Mouse (Mus musculus) midbrain, postnatal 0 days (tissue): Measurements from ENCODE around the gene Nrsn2. TPM values are rescaled to one million over a fixed set of nuclear protein-coding genes. Genes with fewer than 3 reads are reported as not detected.

Experiments used
- ATAC-seq: fragments of 200-750 bp; cut with Nextera tagmentation; 2 replicates; pipeline ENCODE4 v1.8.0; 2017; ENCODE audit warnings: moderate number of reproducible peaks, mild to moderate bottlenecking, moderate TSS enrichment, moderate library complexity; ENCODE audit not compliant: low FRiP score
- DNase-seq: peaks from one replicate; pipeline ENCODE4 v3.0.0-alpha.2; 2015; ENCODE audit warnings: low spot score
- H3K27ac ChIP-seq: fragments of 300-500 bp; sonication (generic); 2 replicates; pipeline ENCODE4 v1.5.1; 2014; ENCODE audit warnings: low read depth, mild to moderate bottlenecking, low read length, mixed read lengths
- H3K27me3 ChIP-seq: fragments of 300-500 bp; sonication (generic); 2 replicates; pipeline ENCODE4 v1.6.1; 2014; ENCODE audit warnings: low read length, control low read depth, mixed read lengths; ENCODE audit not compliant: insufficient read depth
- H3K36me3 ChIP-seq: fragments of 300-500 bp; sonication (generic); 2 replicates; pipeline ENCODE4 v1.6.1; 2014; ENCODE audit warnings: low read length, control low read depth, mixed read lengths; ENCODE audit not compliant: insufficient read depth
- H3K4me1 ChIP-seq: fragments of 300-500 bp; sonication (generic); 2 replicates; pipeline ENCODE4 v1.6.1; 2014; ENCODE audit warnings: mild to moderate bottlenecking, control low read depth, antibody characterized with exemption, low read length, mixed read lengths; ENCODE audit not compliant: insufficient read depth
- H3K4me2 ChIP-seq: fragments of 300-500 bp; sonication (generic); 2 replicates; pipeline ENCODE4 v1.6.1; 2014; ENCODE audit warnings: low read depth, mild to moderate bottlenecking, low read length, mixed read lengths; ENCODE audit not compliant: poor library complexity, severe bottlenecking
- H3K4me3 ChIP-seq: fragments of 300-500 bp; sonication (generic); 2 replicates; pipeline ENCODE4 v1.5.1; 2014; ENCODE audit warnings: low read depth, mild to moderate bottlenecking, low read length, moderate library complexity
- H3K9ac ChIP-seq: fragments of 300-500 bp; sonication (generic); replicated peaks from 2 replicates; pipeline ENCODE4 v1.6.1; 2014; ENCODE audit warnings: mild to moderate bottlenecking, low read length, moderate library complexity, mixed read lengths; ENCODE audit not compliant: poor library complexity, severe bottlenecking
- H3K9me3 ChIP-seq: fragments of 300-500 bp; sonication (generic); 2 replicates; pipeline ENCODE4 v1.6.1; 2016; ENCODE audit warnings: low read length, control low read depth
- CTCF ChIP-seq: IDR thresholded peaks from 2 replicates; pipeline ENCODE4 v1.5.1; 2016; ENCODE audit warnings: antibody characterized with exemption, mild to moderate bottlenecking
- WGBS: fragments of 180-500 bp; shearing (Covaris S2); extraction: QIAGEN DNeasy Blood & Tissue Kit; methylation state at CpG from one replicate; pipeline ENCODE4 v1.1.7; 2014; 5-methylcytosine and 5-hydroxymethylcytosine counted together
- polyA plus RNA-seq: library from polyadenylated mRNA; unstranded; fragments of >200 nt; fragmentation: Nextera tagmentation; extraction: Ambion mirVana; gene quantifications from 2 replicates; pipeline ENCODE4 v1.2.1, GENCODE M21; 2015
- total RNA-seq: library from RNA; depleted of rRNA; stranded (reverse); fragments of >200 nt; gene quantifications from 2 replicates; pipeline ENCODE4 v1.2.3, GENCODE M21; 2014

Gene Nrsn2
- total and polyA plus RNA-seq, 2 experiments from 2014 or later, result 80.2 to 103 TPM

DNA sequence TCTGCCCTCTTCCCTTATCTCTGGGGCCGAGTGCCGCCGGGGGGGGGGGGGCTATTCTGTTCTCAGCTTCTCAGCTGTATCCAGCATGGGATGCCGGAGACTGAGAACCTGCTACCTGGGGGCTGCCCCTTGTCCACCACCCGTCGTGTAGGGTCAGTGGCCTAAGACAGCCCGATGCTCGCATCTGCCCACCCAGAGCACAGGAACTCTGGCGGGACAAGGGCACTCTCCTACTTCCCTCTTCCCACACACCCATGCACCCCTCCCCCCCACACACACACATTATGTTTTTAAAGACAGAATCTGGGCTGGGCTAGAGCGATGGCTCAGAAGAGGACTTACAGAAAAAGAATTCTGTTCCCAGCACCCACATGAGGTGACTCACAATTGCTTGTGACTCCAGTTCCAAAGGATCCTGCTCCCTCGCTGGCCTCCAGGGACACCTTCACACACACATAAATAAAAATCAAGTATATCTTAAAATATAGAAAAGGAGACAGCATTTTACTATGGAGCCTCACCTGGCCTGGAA, 41.1 kb downstream of the Nrsn2 start:
- no peaks in the 10 kb centered on the region for H3K9me3 ChIP-seq
- H3K4me1 ChIP-seq, result peaks cover 9% of the 10 kb centered on the region
- DNase-seq (no peak), ATAC-seq (no peak)
- no peak overlapping the region for H3K4me3 ChIP-seq
- 53% methylated on average over 9 of the region's 11 CpGs for WGBS
- H3K4me2 ChIP-seq, result no peak overlapping the region
- H3K27me3 ChIP-seq, result no peaks in the 10 kb centered on the region
- no peak for TF ChIP-seq CTCF
- no peaks in the 10 kb centered on the region for H3K36me3 ChIP-seq
- H3K9ac ChIP-seq, result no peak overlapping the region
- H3K27ac ChIP-seq, result no peak overlapping the region

DNA sequence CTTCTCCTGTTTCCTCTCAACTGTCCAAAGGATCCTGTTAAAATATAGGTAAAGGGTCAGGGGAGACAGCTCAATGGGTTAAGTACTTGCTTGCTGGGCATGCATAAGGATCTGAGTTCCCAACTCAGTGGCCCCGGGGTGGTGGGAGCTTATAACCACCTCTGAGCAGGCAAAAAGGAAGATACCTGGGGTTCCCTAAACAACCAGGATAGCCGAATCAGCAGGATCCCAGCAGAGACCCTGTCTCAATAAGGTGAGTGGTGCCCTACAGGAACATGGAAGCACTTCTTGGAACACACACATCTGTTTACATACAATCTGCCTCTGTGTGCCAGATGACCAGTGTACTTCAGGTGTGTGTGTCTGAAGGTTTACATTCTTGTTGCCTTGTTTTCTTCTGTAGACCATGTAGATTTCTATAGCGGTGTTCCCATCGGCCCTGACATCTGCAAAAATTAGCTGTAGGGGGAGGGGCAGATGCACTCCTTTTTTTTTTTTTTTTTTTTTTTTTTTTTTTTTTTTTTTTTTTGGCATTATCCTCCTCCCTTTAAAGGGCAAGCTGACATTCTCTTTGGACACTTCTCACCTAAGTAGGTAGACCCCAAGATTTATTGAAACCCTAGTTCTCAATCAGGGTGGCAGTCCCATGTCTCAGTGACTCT, 43.0 kb downstream of the Nrsn2 start:
- Histone ChIP-seq H3K27me3 (no peaks in the 10 kb centered on the region), H3K4me3 (no peak overlapping the region), H3K27ac (no peak overlapping the region), H3K4me2 (no peak overlapping the region), H3K9ac (no peak overlapping the region), H3K4me1 (peaks cover 9% of the 10 kb centered on the region), H3K9me3 (no peaks in the 10 kb centered on the region), H3K36me3 (peaks cover 8% of the 10 kb centered on the region; the same call in 1 of the 2 replicates)
- TF ChIP-seq CTCF, result no peak
- DNase-seq (no peak), ATAC-seq (no peak)
- WGBS, result 80% methylated on average over 4 of the region's 4 CpGs

DNA sequence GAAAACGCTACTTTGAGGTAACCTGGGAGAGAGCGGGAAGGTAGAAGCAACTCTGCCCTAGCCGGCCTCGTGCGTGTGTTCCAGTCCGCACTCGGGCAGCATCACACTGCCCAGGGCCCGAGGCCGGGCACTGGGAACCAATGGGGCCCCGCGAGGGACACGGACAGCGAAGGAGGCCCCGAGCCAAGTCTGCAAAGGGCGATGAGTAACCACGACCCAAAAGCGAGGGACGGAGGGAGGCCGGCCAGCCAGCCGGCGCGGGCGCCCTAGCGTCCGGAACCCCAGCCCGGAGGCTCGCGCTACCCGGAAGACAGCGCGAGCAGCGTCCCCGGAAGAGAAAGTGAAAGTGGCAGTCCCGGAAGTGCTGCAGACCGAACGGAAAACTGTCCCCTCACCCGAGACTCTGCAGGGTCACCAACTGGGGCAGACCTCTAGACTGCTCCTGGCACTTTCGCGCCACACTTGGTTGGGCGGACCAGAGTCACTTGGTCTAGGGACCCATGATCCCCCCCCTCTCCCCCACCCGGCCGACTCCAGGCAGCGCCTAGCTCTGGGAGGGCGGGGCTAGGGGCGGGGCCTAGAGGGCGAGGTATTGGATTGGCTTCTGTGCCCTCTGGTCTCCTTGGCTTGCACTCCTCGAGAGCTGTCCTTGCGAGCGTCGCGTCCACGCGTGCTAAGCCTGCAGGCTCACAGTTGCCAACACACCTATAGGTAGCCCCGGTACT, 44.2 kb downstream of the Nrsn2 start, which contains the start of gene Rbck1:
TSS of gene Rbck1 (minus strand) at position 553 of the 725 bp plus-strand sequence.
- TF ChIP-seq CTCF, result 0 out of 2 replicates have a peak, but pooled peaks have one; percentile 1
- peak; percentile 96 for DNase-seq
- no peaks in the 10 kb centered on the region for H3K27me3 ChIP-seq
- H3K4me3 ChIP-seq, result peak within 1 kb of the TSS; percentile 89
- no peaks in the 10 kb centered on the region for H3K9me3 ChIP-seq
- H3K9ac ChIP-seq, result peak within 1 kb of the TSS; percentile 89
- peak; percentile 96 for ATAC-seq
- peak within 1 kb of the TSS; percentile 79 for H3K27ac ChIP-seq
- H3K4me2 ChIP-seq, result peak within 1 kb of the TSS; percentile 87
- peaks cover 11% of the 10 kb centered on the region for H3K36me3 ChIP-seq
- H3K4me1 ChIP-seq, result peaks cover 9% of the 10 kb centered on the region
- under 1% methylated on average over 54 of the region's 54 CpGs for whole genome bisulfite sequencing

DNA sequence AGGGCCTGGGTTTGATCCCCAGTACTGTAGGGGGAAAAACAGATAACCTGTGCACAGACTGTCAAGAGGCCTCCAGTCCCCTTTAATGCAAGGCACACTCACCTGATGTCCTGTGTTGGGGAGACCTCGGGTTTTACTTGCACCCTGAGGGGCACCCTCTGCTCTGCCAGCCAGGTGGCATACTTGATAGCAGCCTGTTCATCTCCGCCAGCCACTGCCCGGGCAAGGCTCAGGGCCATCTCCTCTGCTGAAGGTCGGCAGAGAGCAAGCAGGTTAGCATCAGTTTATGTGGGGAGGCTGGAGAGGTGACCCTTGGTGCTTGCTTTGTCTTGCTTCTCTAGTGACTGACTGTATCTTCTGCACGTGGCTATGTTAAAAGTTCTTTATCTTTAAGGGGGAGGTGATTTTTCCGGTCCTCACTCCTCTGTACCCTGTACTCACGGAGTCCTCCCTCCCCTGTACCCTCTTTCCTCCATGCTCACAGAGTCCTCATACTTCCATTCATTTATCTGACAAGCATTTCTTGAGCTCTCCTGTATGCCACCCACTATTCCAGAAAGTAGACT, 45.5 kb downstream of the Nrsn2 start:
- H3K4me2 ChIP-seq, result peak overlapping the region; percentile 87
- WGBS, result 74% methylated on average over 7 of the region's 7 CpGs
- no peaks in the 10 kb centered on the region for H3K9me3 ChIP-seq
- peaks cover 24% of the 10 kb centered on the region for H3K36me3 ChIP-seq
- H3K4me1 ChIP-seq, result peaks cover 9% of the 10 kb centered on the region
- ATAC-seq, result no peak
- no peak overlapping the region for H3K4me3 ChIP-seq
- no peak overlapping the region for H3K27ac ChIP-seq
- no peak for DNase-seq
- no peak for TF ChIP-seq CTCF
- no peaks in the 10 kb centered on the region for H3K27me3 ChIP-seq
- no peak overlapping the region for H3K9ac ChIP-seq

DNA sequence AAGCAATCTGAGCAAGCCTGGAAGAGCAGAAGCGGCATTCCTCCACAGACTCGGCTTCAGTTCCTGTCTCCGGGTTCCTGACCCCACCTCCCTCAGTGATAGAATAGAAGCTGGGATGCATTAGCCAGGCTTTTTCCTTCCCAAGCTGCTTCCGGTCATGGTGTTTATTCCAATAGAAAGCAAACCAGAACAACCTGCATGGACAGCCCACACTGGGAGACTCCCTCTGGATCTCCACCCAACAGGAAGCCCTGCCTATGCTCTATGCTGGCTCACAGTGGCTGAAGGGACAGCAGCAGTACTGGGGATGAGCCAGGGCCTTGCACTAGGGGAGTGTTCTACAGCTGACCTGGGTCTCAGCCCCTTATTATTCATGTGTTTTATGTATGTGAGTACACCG, 48.5 kb downstream of the Nrsn2 start:
- H3K4me2 ChIP-seq, result no peak overlapping the region
- H3K4me1 ChIP-seq, result peaks cover 9% of the 10 kb centered on the region
- WGBS, result 81% methylated on average over 5 of the region's 5 CpGs
- ATAC-seq (no peak), DNase-seq (no peak)
- H3K27me3 ChIP-seq, result no peaks in the 10 kb centered on the region
- H3K36me3 ChIP-seq, result peaks cover 49% of the 10 kb centered on the region
- H3K9me3 ChIP-seq, result no peaks in the 10 kb centered on the region
- no peak overlapping the region for H3K27ac ChIP-seq
- no peak overlapping the region for H3K4me3 ChIP-seq
- H3K9ac ChIP-seq, result no peak overlapping the region
- TF ChIP-seq CTCF, result no peak

DNA sequence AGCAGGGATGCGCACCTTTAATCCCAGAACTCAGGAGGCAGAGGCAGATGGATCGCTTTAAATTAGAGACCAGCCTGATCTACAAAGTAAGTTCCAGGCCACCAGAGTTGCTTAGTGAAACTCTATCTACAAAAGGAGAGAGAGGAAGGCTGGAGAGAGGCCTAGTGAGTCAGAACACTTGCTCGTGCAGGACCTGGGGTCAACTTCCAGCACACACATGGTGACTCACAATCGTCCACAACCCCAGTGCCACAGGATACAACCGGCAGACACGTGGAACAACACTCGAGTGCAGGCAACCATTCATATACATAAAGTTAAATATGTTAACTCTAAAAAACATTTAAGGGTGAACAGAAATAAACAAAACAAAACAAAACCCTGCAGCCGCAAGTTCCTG, 49.8 kb downstream of the Nrsn2 start:
- Histone ChIP-seq H3K4me2 (no peak overlapping the region), H3K4me3 (no peak overlapping the region), H3K4me1 (peaks cover 9% of the 10 kb centered on the region), H3K27me3 (no peaks in the 10 kb centered on the region), H3K9ac (no peak overlapping the region), H3K36me3 (peaks cover 61% of the 10 kb centered on the region), H3K9me3 (no peaks in the 10 kb centered on the region), H3K27ac (no peak overlapping the region)
- no peak for ATAC-seq
- 90% methylated on average over 8 of the region's 8 CpGs for WGBS
- TF ChIP-seq CTCF, result no peak
- no peak for DNase-seq
